20 mouse cellular contexts compared by ENCODE assay signal in the genomic region with DNA sequence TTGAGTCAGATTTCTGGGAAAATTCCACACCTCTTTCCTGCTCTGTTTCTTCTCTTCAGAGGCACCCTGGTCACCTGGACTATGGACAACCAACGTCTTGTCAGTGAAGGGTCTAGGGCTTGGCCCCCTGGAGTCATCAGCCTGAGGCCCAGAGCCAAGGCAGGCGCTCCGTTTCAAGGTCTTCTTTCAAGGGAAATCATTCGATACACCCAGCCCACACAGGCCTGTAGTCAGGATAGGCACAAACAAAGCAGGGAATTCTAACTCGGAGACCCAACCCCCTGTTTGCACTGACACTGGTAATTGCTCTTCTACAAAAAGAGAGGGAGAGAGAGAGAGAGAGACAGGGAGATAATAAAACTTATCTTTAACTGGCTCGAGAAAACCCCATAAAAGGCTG. TPM values are rescaled to one million over a fixed set of nuclear protein-coding genes. Genes with fewer than 3 reads are reported as not detected.
"Had no signal": no experiment of that assay in that cellular context is flagged by ENCODE, and none has a peak within 500 bp of the region (broad histone marks: within the 10 kb centered on the region; RNA-seq: fewer than 3 reads in every experiment).

No protein-coding gene starts in this region.

- H3K27ac ChIP-seq: liver, embryonic 15.5 days; lung, embryonic 15.5 days; macrophage; midbrain, embryonic 13.5 days; midbrain, embryonic 15.5 days; neural tube, embryonic 12.5 days had no signal

- H3K27me3 ChIP-seq: liver, embryonic 15.5 days; lung, embryonic 15.5 days; midbrain, embryonic 13.5 days; midbrain, embryonic 15.5 days; neural tube, embryonic 12.5 days had no signal

- ATAC-seq: liver, postnatal 0 days; lung, postnatal 0 days; midbrain, embryonic 13.5 days; midbrain, embryonic 15.5 days had no signal

- H3K4me3 ChIP-seq: liver, embryonic 15.5 days; lung, embryonic 15.5 days; megakaryocyte, embryonic 14.5 days; midbrain, embryonic 13.5 days; midbrain, embryonic 15.5 days; neural tube, embryonic 12.5 days had no signal

- H3K36me3 ChIP-seq: liver, embryonic 15.5 days; lung, embryonic 15.5 days; midbrain, embryonic 13.5 days; midbrain, embryonic 15.5 days; neural tube, embryonic 12.5 days had no signal

- H3K9ac ChIP-seq: liver, embryonic 15.5 days; liver, postnatal 0 days; lung, embryonic 15.5 days; midbrain, embryonic 13.5 days; midbrain, embryonic 15.5 days; neural tube, embryonic 12.5 days had no signal

- H3K9me3 ChIP-seq: liver, embryonic 15.5 days; lung, embryonic 15.5 days; midbrain, embryonic 15.5 days; neural tube, embryonic 12.5 days had no signal

- H3K4me1 ChIP-seq: liver, embryonic 15.5 days; megakaryocyte, embryonic 14.5 days; midbrain, embryonic 13.5 days; midbrain, embryonic 15.5 days; neural tube, embryonic 12.5 days had no signal

- DNase-seq: liver, postnatal 0 days; lung, adult 2 months; lung, postnatal 14 days; lung, postnatal 36 days; right cerebral cortex, postnatal 14 days; spleen, adult 18-20 months; thymus, adult 18-20 months; thymus, postnatal 36 days had no signal

- H3K4me2 ChIP-seq: liver, embryonic 15.5 days; lung, embryonic 15.5 days; midbrain, embryonic 11.5 days; midbrain, embryonic 13.5 days; midbrain, embryonic 15.5 days; neural tube, embryonic 12.5 days had no signal

RNA-seq across cellular contexts. Expression of gene Larp6, which starts 39.2 kb away (rescaled TPM):
- total RNA-seq: megakaryocyte progenitor cell, adult 5-6 weeks; monocyte, adult 5-6 weeks; neutrophil, adult 5-6 weeks had no signal

RNA-seq across cellular contexts. Expression of gene Uaca, which starts 42.4 kb away (rescaled TPM):
- total RNA-seq: monocyte, adult 5-6 weeks had no signal
